Mouse (Mus musculus) lung, postnatal 0 days (tissue): ENCODE measurements around the gene Pipox.

Experiments used
- CTCF ChIP-seq: IDR thresholded peaks from 2 replicates; pipeline ENCODE4 v1.5.1; 2016; ENCODE audit warnings: antibody characterized with exemption, mild to moderate bottlenecking
- EP300 ChIP-seq: IDR thresholded peaks from 2 replicates; pipeline ENCODE4 v1.6.1; 2016; ENCODE audit warnings: antibody characterized with exemption, mild to moderate bottlenecking, control low read depth

GRCm38 (mm10) chr11:77904707-77905106 is 10.8 kb upstream of the Pipox start:
- TF ChIP-seq EP300 = no peak
- no peak for TF ChIP-seq CTCF
